In genomic region chr5:107015422-107016081, GRCm38 (mm10) we compare ENCODE assay signal across 9 mouse cellular contexts. TPM values are rescaled to one million over a fixed set of nuclear protein-coding genes. Genes with fewer than 3 reads are reported as not detected.
A peak's percentile ranks its signal among the peaks of the same experiment; 100 is the strongest.
DNase-seq lines count a peak whose midpoint lies in the region; ATAC-seq lines count a peak whose summit lies in the region.
"Had no signal": no experiment of that assay in that cellular context is flagged by ENCODE, and none has a peak within 500 bp of the region (broad histone marks: within the 10 kb centered on the region; RNA-seq: fewer than 3 reads in every experiment).

No protein-coding gene starts in this region.

- WGBS in midbrain, embryonic 13.5 days = 33% methylated on average over 10 of the region's 10 CpGs
- WGBS in midbrain, embryonic 14.5 days = 33% methylated on average over 10 of the region's 10 CpGs
- 4% methylated on average over 10 of the region's 10 CpGs for WGBS in liver, embryonic 11.5 days

- H3K36me3 ChIP-seq in midbrain, embryonic 13.5 days = no peaks in the 10 kb centered on the region
- H3K36me3 ChIP-seq in midbrain, embryonic 14.5 days (ENCODE audit: control insufficient read depth, insufficient read depth, low read length) = no peaks in the 10 kb centered on the region
- no peaks in the 10 kb centered on the region for H3K36me3 ChIP-seq in liver, embryonic 11.5 days (ENCODE audit: control insufficient read depth, insufficient read depth, low read length)
- H3K36me3 ChIP-seq: midbrain, embryonic 12.5 days had no signal

- H3K4me1 ChIP-seq in midbrain, embryonic 13.5 days (replicated peaks) = peaks cover 13% of the 10 kb centered on the region; the same call in 1 of the 2 replicates
- no peaks in the 10 kb centered on the region for H3K4me1 ChIP-seq in midbrain, embryonic 14.5 days (ENCODE audit: control insufficient read depth, insufficient read depth, low read length)
- H3K4me1 ChIP-seq in liver, embryonic 11.5 days (replicated peaks; ENCODE audit: control insufficient read depth, insufficient read depth, low read length) = peaks cover 22% of the 10 kb centered on the region

- peak; percentile 39 for DNase-seq in embryo, embryonic 10.5 days (ENCODE audit: low spot score)
- no peak for DNase-seq in embryo, embryonic 11 days
- DNase-seq in midbrain, embryonic 14.5 days = no peak
- DNase-seq in liver, embryonic 11.5 days (ENCODE audit: low spot score) = peak; percentile 62
- DNase-seq in thymus, postnatal 4 days = peak; percentile 39
- no peak for DNase-seq in left cerebral cortex, adult 8-10 months (ENCODE audit: low spot score in 2 of 2)
- no peak for DNase-seq in left cerebral cortex, postnatal 14 days (ENCODE audit: low spot score in 2 of 2)

- no peak overlapping the region for H3K9ac ChIP-seq in midbrain, embryonic 13.5 days (replicated peaks)
- H3K9ac ChIP-seq in midbrain, embryonic 14.5 days (replicated peaks; ENCODE audit: low read length) = no peak overlapping the region
- H3K9ac ChIP-seq in liver, embryonic 11.5 days (ENCODE audit: low read depth, low read length) = no peak overlapping the region
- H3K9ac ChIP-seq: midbrain, embryonic 12.5 days had no signal

- no peak overlapping the region for H3K4me3 ChIP-seq in midbrain, embryonic 13.5 days (replicated peaks)
- no peak overlapping the region for H3K4me3 ChIP-seq in midbrain, embryonic 14.5 days (replicated peaks; ENCODE audit: low read depth, low read length)
- H3K4me3 ChIP-seq in liver, embryonic 11.5 days (ENCODE audit: low read depth, low read length) = no peak overlapping the region
- H3K4me3 ChIP-seq: midbrain, embryonic 12.5 days had no signal

- intact Hi-C loops in left cerebral cortex, postnatal 14 days (cut with DNase I) = no loop called here

- no peaks in the 10 kb centered on the region for H3K27me3 ChIP-seq in midbrain, embryonic 13.5 days
- H3K27me3 ChIP-seq in midbrain, embryonic 14.5 days (ENCODE audit: control insufficient read depth, insufficient read depth, low read length) = no peaks in the 10 kb centered on the region
- no peaks in the 10 kb centered on the region for H3K27me3 ChIP-seq in liver, embryonic 11.5 days (replicated peaks; ENCODE audit: control insufficient read depth, insufficient read depth, low read length)
- H3K27me3 ChIP-seq: midbrain, embryonic 12.5 days had no signal

- 0 out of 2 replicates have a peak, but pooled peaks have one; percentile 14 for ATAC-seq in midbrain, embryonic 13.5 days
- no peak for ATAC-seq in midbrain, embryonic 14.5 days (ENCODE audit: low FRiP score, low TSS enrichment)
- peak; percentile 84 for ATAC-seq in liver, embryonic 11.5 days (replicated peaks; ENCODE audit: low FRiP score)

- H3K27ac ChIP-seq in midbrain, embryonic 13.5 days = no peak overlapping the region
- no peak overlapping the region for H3K27ac ChIP-seq in midbrain, embryonic 14.5 days (replicated peaks; ENCODE audit: low read depth, low read length)
- 0 out of 2 replicates have a peak overlapping the region, but pooled peaks have one; percentile 3 for H3K27ac ChIP-seq in liver, embryonic 11.5 days (ENCODE audit: low read depth, low read length)
- H3K27ac ChIP-seq: midbrain, embryonic 12.5 days had no signal

- H3K9me3 ChIP-seq in midbrain, embryonic 13.5 days = no peaks in the 10 kb centered on the region
- no peaks in the 10 kb centered on the region for H3K9me3 ChIP-seq in midbrain, embryonic 14.5 days (ENCODE audit: control insufficient read depth, low read length)
- H3K9me3 ChIP-seq in liver, embryonic 11.5 days (ENCODE audit: control insufficient read depth, low read length) = no peaks in the 10 kb centered on the region
- H3K9me3 ChIP-seq: midbrain, embryonic 12.5 days had no signal

- no peak overlapping the region for H3K4me2 ChIP-seq in midbrain, embryonic 13.5 days (replicated peaks)
- H3K4me2 ChIP-seq in midbrain, embryonic 14.5 days (ENCODE audit: low read length) = no peak overlapping the region
- H3K4me2 ChIP-seq in liver, embryonic 11.5 days = peak overlapping the region; percentile 23
- H3K4me2 ChIP-seq: midbrain, embryonic 12.5 days had no signal

RNA-seq across cellular contexts. Expression of gene Cdc7, which starts 51.4 kb away (rescaled TPM):
- polyA plus RNA-seq in midbrain, embryonic 13.5 days (2015; fragmentation: Nextera tagmentation; extraction: Ambion mirVana) = 43.9 and 44.4 TPM in 2 replicates
- 35.8 and 46.9 TPM in 2 replicates for polyA plus RNA-seq in midbrain, embryonic 14.5 days (2014; fragmentation: Nextera tagmentation; extraction: Ambion mirVana)
- 55.0 and 55.3 TPM in 2 replicates for polyA plus RNA-seq in liver, embryonic 11.5 days (2014; fragmentation: Nextera tagmentation; extraction: Ambion mirVana)
- total RNA-seq in left cerebral cortex, adult 8-10 months (2022) = 10 to 100 TPM in 1 of 4 experiments, 1 to 10 TPM in 3; 7.0 to 11.8 (median 9.2) TPM
- 10 to 100 TPM; 13.2 to 14.8 TPM for total RNA-seq in left cerebral cortex, postnatal 14 days (2021)

Comparison
In these comparisons a context has a peak if more than half of its experiments do, and no peak if none do; other contexts are left out.
1. DNase-seq: peak in embryo, embryonic 10.5 days (single experiment), liver, embryonic 11.5 days (single experiment) and thymus, postnatal 4 days (single experiment); none in embryo, embryonic 11 days (single experiment), midbrain, embryonic 14.5 days (single experiment), left cerebral cortex, adult 8-10 months (0 of 2) and left cerebral cortex, postnatal 14 days (0 of 2).